Mouse (Mus musculus) bone marrow, adult 2 months (tissue): ENCODE data around the gene Scd4. TPM values are rescaled to one million over a fixed set of nuclear protein-coding genes. Genes with fewer than 3 reads are reported as not detected.
"Not testable (repeated sequence)": the region's sequence is repeated elsewhere in the genome, so short reads cannot be mapped to it uniquely, and the experiment has no call there.

Experiments
- H3K27ac ChIP-seq: fragments of 200-500 bp; 2 replicates; pipeline ENCODE4 v1.5.1; 2012; ENCODE audit warnings: low read depth, mild to moderate bottlenecking, control low read depth, inconsistent platforms, low read length; ENCODE audit not compliant: control insufficient read depth, poor library complexity, insufficient read depth
- H3K4me1 ChIP-seq: fragments of 200-500 bp; 2 replicates; pipeline ENCODE4 v1.6.1; 2011; ENCODE audit warnings: low read length; ENCODE audit not compliant: control insufficient read depth, insufficient read depth
- H3K4me3 ChIP-seq: fragments of 200-500 bp; replicated peaks from 2 replicates; pipeline ENCODE3; 2011; ENCODE audit warnings: mild to moderate bottlenecking, low read depth, low read length, control low read depth; ENCODE audit not compliant: control insufficient read depth
- CTCF ChIP-seq: fragments of 200-500 bp; IDR thresholded peaks from 2 replicates; pipeline ENCODE4 v1.5.1; 2011; ENCODE audit warnings: low read length, control low read depth; ENCODE audit not compliant: control insufficient read depth, insufficient read depth
- POLR2A ChIP-seq: fragments of 200-500 bp; IDR thresholded peaks from 2 replicates; pipeline ENCODE4 v1.6.1; 2011; ENCODE audit warnings: low read depth, mild to moderate bottlenecking, control low read depth, low read length, borderline replicate concordance; ENCODE audit not compliant: control insufficient read depth
- WGBS: fragments of 180-500 bp; shearing (Covaris S2); methylation state at CpG from one replicate; pipeline ENCODE4 v1.1.7; 2018; 5-methylcytosine and 5-hydroxymethylcytosine counted together
- polyA plus RNA-seq: library from polyadenylated mRNA; stranded (reverse); fragments of >200 nt; gene quantifications from 2 replicates; pipeline ENCODE4 v1.2.4, GENCODE M21; 2011; ENCODE audit warnings: low replicate concordance; ENCODE audit not compliant: missing spikeins, insufficient read depth, insufficient read length

The Scd4 gene
- polyA plus RNA-seq, 1 experiment, result not detected

GRCm38 (mm10) chr19:44335876-44336662, 3.2 kb downstream of the Scd4 start:
- no peak overlapping the region for H3K27ac ChIP-seq
- no peak for TF ChIP-seq CTCF
- no peak for TF ChIP-seq POLR2A
- WGBS, result 79% methylated on average over 6 of the region's 6 CpGs
- H3K4me1 ChIP-seq, result no peaks in the 10 kb centered on the region
- no peak overlapping the region for H3K4me3 ChIP-seq

GRCm38 (mm10) chr19:44349689-44350088, 16.8 kb downstream of the Scd4 start:
- 60% methylated on average over 8 of the region's 8 CpGs for WGBS
- Histone ChIP-seq H3K27ac (no peak overlapping the region), H3K4me1 (no peaks in the 10 kb centered on the region), H3K4me3 (no peak overlapping the region)
- TF ChIP-seq CTCF (no peak), POLR2A (no peak)

DNA sequence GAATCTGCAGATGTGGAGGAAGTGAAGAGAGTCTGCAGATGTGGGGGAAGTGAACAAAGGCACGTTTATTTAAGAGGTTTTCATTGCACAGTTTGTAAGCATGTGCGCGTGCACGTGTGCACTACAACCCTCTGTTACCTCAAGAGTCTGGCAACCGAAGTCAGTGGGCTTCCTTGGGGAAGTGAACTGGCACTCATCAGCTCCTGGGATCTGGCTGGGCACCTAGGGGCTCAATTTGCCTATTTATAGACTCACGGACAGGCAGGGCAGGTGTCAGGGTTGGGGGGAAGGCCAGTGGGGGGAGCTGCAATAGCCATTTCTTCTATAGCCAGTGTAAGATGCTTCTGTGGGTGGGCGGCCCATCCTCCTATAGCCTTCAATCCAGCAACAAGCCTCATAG, 18.9 kb downstream of the Scd4 start:
- H3K27ac ChIP-seq, result no peak overlapping the region
- H3K4me3 ChIP-seq, result no peak overlapping the region
- no peaks in the 10 kb centered on the region for H3K4me1 ChIP-seq
- TF ChIP-seq CTCF (no peak), POLR2A (no peak)
- WGBS, result 68% methylated on average over 7 of the region's 7 CpGs

DNA sequence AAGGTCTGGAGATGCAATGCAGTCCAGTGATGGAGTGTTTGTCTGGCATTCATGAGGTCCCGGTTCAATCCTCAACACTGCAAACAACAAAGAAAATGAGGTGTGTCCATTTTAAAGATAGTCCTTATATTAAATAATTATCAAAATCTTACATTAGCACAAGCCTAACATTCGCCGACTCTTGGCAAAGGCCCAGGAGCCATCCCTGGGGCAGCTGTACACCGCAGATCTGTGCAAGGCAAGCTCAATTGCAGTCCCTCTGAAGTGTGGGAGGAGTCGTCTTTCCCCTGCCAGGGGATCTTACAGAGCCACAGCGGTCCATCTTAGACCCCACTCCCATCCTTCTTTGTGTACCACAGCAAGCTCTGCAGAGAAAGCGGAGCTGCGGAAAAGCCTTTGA, 25.8 kb downstream of the Scd4 start:
- WGBS, result 79% methylated on average over 8 of the region's 8 CpGs
- Histone ChIP-seq H3K27ac (no peak overlapping the region), H3K4me1 (no peaks in the 10 kb centered on the region), H3K4me3 (no peak overlapping the region)
- no peak for TF ChIP-seq CTCF
- TF ChIP-seq POLR2A, result no peak

DNA sequence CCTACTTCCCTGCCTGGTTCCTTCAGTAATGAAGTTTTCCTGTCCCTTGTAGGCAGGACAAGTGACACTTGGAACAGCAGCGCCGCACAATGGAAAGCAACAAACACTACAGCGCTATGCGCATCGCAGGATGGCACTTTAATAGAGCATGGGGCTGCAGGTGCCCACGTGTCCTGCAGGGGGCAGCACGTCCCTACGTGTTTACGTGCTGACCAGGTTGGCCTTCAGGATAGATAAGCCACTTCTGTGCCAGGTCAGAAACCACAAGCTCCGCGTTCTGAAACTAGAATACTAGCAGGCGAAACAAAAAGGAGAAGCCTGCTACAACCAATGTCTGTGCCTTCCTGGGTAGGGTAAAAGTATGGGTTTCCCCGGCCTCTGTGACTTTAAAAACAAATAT, 30.6 kb downstream of the Scd4 start:
- no peak overlapping the region for H3K4me3 ChIP-seq
- TF ChIP-seq POLR2A (no peak), CTCF (peak; percentile 99)
- 10% methylated on average over 13 of the region's 13 CpGs for WGBS
- H3K27ac ChIP-seq, result no peak overlapping the region
- H3K4me1 ChIP-seq, result no peaks in the 10 kb centered on the region; the same call in 1 of the 2 replicates

DNA sequence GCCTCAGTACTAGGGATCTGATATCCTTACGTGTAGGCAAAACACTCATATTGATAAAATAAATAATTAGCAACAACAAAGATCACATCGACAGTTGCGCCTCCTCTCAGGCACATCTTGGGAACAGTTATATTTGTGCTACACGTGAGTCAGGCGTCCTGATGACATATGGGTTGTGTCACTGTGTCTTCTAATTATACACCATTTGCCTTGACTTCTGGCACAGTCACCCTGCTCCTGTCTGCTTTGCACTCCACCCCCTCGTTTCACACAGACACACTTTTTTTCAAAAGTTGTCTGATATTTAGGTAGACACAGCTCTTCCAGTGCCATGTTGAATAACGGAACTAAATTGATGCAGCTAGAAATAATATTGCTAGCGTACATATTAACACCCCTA, 31.1 kb downstream of the Scd4 start:
- no peak overlapping the region for H3K27ac ChIP-seq
- 75% methylated on average over 8 of the region's 8 CpGs for WGBS
- no peak overlapping the region for H3K4me3 ChIP-seq
- no peaks in the 10 kb centered on the region; the same call in 1 of the 2 replicates for H3K4me1 ChIP-seq
- TF ChIP-seq CTCF (no peak), POLR2A (no peak)

DNA sequence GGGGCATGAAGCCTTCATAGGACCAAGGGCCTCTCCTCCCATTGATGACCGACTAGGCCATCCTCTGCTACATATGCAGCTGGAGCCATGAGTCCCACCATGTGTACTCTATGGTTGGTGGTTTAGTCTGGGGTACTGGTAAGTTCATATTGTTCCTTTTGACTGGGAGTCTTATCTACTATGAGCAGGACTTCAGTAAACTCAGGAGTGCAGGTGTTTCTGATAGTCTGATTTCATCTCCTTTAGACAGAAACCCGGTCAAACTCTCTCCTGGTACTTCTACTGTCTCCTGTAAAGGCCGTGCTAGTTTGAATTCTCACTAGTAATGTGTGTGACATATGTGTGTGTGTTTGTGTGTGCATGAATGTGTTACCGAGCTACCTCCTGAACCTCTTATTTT, 32.8 kb downstream of the Scd4 start:
- TF ChIP-seq POLR2A (no peak), CTCF (no peak)

DNA sequence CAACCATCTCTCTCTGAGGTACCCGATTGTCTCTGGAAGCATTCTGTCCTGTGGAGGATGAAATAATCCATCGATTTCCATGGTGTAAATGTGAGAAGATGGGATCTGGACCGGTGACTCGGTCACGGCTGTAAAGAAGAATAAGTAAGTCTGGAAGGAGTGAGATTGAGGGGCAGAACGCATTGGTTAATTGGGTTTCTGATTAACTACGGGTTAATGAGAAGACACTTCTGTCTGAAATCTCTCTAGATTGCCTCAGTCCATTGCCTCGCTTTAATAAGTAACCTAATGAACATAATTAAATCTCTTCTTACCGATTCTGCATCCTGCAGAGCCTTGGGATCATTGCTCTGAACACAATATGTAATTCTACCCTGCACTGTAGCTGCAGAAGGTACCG, 34.2 kb downstream of the Scd4 start:
- 86% methylated on average over 10 of the region's 10 CpGs for WGBS
- not testable (repeated sequence) for H3K27ac ChIP-seq, H3K4me1 ChIP-seq, H3K4me3 ChIP-seq

More for the DNA sequence above, 32.8 kb downstream of the Scd4 start:
- H3K4me3 ChIP-seq, result no peak overlapping the region
- 73% methylated on average over 4 of the region's 4 CpGs for WGBS
- no peaks in the 10 kb centered on the region; the same call in 1 of the 2 replicates for H3K4me1 ChIP-seq
- no peak overlapping the region for H3K27ac ChIP-seq

DNA sequence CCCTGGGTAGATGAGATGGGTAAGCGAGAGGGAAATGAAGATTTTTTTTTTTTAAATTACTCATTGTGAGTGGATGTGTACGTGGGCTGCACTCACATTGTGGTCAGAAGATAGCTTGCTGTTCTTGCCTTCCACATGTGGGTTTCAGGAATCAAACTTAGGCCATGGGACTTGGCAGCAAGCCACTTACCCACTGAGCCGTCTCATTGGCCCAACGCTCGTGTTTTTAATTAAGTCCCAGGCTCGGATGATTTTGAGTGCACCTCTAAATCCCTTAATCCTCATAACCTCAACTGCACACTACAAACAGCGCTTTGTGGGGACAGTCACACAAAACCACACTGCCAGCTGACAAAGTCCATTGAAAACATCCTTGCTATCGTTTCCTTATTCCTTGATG, 36.5 kb downstream of the Scd4 start:
- WGBS, result 51% methylated on average over 8 of the region's 8 CpGs
- TF ChIP-seq CTCF (no peak), POLR2A (no peak)
- Histone ChIP-seq H3K4me1 (no peaks in the 10 kb centered on the region), H3K4me3 (no peak overlapping the region), H3K27ac (no peak overlapping the region)
